Mouse (Mus musculus) limb, embryonic 15.5 days (tissue): ENCODE results near the gene Gga3. TPM values are rescaled to one million over a fixed set of nuclear protein-coding genes. Genes with fewer than 3 reads are reported as not detected.

ENCODE experiments used
- ATAC-seq: fragments of 200-750 bp; cut with Nextera tagmentation; 2 replicates; pipeline ENCODE4 v1.8.0; 2017; ENCODE audit warnings: low read depth, moderate TSS enrichment; ENCODE audit not compliant: insufficient number of reproducible peaks, low FRiP score, low TSS enrichment
- H3K27ac ChIP-seq: fragments of 300-500 bp; sonication (generic); 2 replicates; pipeline ENCODE4 v1.5.1; 2015; ENCODE audit warnings: moderate library complexity, mild to moderate bottlenecking, inconsistent platforms
- H3K27me3 ChIP-seq: fragments of 300-500 bp; sonication (generic); 2 replicates; pipeline ENCODE4 v1.6.1; 2015; ENCODE audit warnings: inconsistent platforms
- H3K36me3 ChIP-seq: fragments of 300-500 bp; sonication (generic); 2 replicates; pipeline ENCODE4 v1.6.1; 2015; ENCODE audit warnings: inconsistent platforms
- H3K4me1 ChIP-seq: fragments of 300-500 bp; sonication (generic); 2 replicates; pipeline ENCODE4 v1.6.1; 2015; ENCODE audit warnings: inconsistent platforms
- H3K4me2 ChIP-seq: fragments of 300-500 bp; sonication (generic); 2 replicates; pipeline ENCODE4 v1.6.1; 2015; ENCODE audit warnings: mild to moderate bottlenecking, inconsistent platforms
- H3K4me3 ChIP-seq: fragments of 300-500 bp; sonication (generic); 2 replicates; pipeline ENCODE4 v1.5.1; 2015; ENCODE audit warnings: mild to moderate bottlenecking, inconsistent platforms
- H3K9ac ChIP-seq: fragments of 300-500 bp; sonication (generic); 2 replicates; pipeline ENCODE4 v1.6.1; 2015; ENCODE audit warnings: inconsistent platforms
- H3K9me3 ChIP-seq: fragments of 300-500 bp; sonication (generic); 2 replicates; pipeline ENCODE4 v1.6.1; 2016; ENCODE audit warnings: inconsistent platforms
- WGBS: fragments of 180-500 bp; shearing (Covaris S2); methylation state at CpG from one replicate; pipeline ENCODE4 v1.1.7; 2015; 5-methylcytosine and 5-hydroxymethylcytosine counted together
- polyA plus RNA-seq: library from polyadenylated mRNA; unstranded; fragments of >200 nt; fragmentation: Nextera tagmentation; extraction: Ambion mirVana; gene quantifications from 2 replicates; pipeline ENCODE4 v1.2.1, GENCODE M21; 2015

The Gga3 gene
- polyA plus RNA-seq, 1 experiment from 2014 or later: 17.5 TPM

DNA sequence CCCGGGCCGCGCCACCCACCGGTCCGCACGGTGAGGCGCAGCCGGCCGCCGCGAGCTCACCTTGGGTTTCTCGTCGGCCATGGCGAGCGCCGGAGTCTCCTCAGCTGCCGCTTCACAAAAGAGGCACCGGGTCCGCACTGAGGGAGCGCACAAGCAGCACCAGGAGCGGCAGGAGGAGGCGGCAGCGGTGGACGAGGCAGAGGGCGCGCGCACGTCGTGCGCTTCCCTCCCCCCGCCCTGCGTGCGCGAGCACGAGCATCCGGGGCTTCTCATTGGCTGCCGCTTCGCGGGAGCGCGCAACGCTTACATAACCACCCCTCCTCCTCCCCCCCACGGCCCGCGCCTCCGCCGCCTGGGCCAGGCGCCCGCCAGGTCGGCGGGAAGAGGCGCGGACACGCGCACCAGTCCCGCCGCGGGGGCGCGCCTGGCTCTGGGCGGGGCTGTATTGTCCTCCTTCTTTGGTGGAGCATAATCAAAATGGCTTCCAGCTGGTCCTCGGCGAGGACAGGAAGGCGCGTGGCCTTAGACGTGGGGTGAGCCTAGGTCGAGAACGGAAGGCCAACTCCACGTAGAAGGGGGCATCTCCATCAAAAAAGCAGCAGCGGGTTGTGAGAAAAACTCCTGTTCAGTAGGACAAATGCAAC, 67.7 kb downstream of the Gga3 start, which contains the start of gene Sumo2:
TSS of gene Sumo2 (minus strand) at position 239 of the 644 bp plus-strand sequence.
- Histone ChIP-seq H3K4me2 (peak within 1 kb of the TSS; percentile 55), H3K9me3 (no peaks in the 10 kb centered on the region), H3K27ac (peak within 1 kb of the TSS; percentile 100), H3K4me1 (peaks cover 12% of the 10 kb centered on the region), H3K9ac (peak within 1 kb of the TSS; percentile 97), H3K36me3 (peaks cover 28% of the 10 kb centered on the region), H3K4me3 (peak within 1 kb of the TSS; percentile 61), H3K27me3 (no peaks in the 10 kb centered on the region)
- ATAC-seq: peak; percentile 85
- 2% methylated on average over 55 of the region's 70 CpGs for WGBS

DNA sequence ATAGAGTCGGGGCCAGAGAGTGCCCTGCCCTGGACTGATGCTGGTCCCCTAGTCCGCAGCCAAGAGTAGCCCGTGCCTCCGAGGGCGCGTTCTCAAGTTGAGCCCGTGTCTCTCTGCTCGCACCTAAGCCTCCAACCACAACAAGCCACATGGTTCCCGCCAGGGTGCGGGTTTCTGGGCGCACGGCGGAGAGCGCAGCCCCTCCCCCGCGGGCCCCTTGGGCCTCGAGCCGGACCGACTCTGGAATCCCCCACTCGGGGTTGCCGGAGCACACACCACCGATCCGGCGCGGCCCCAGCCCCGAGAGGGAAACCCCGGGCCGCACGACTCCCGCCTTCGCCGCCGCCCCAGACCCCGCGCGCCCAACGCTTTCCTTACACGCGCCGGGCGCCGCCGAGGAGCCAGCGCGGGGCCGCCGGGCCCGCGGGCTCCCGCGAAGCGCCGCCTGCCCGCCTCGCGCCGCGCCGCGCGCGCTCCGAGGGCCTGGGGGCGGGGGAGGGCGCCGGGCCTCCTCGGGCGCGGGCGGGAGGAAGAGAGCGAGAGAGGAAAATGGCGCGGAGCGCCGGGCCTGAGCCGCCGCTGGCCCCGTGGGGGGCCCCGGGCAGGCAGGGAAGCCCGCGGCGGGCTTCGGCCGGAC, 68.3 kb downstream of the Gga3 start:
- Histone ChIP-seq H3K27ac (peak overlapping the region; percentile 100), H3K4me1 (peaks cover 12% of the 10 kb centered on the region), H3K4me2 (peak overlapping the region; percentile 55), H3K27me3 (no peaks in the 10 kb centered on the region), H3K36me3 (peaks cover 30% of the 10 kb centered on the region), H3K9me3 (no peaks in the 10 kb centered on the region), H3K4me3 (peak overlapping the region; percentile 61), H3K9ac (peak overlapping the region; percentile 97)
- under 1% methylated on average over 81 of the region's 84 CpGs for WGBS
- ATAC-seq: peak; percentile 80

- H3K27me3 ChIP-seq: no peaks in the 10 kb centered on the region
- H3K4me1 ChIP-seq: peaks cover 12% of the 10 kb centered on the region
- no peaks in the 10 kb centered on the region for H3K9me3 ChIP-seq
- peak overlapping the region; percentile 55 for H3K4me2 ChIP-seq
- ATAC-seq: no peak
- H3K4me3 ChIP-seq: peak overlapping the region; percentile 61
- peak overlapping the region; percentile 100 for H3K27ac ChIP-seq
- H3K9ac ChIP-seq: peak overlapping the region; percentile 97
- WGBS: 4% methylated on average over 11 of the region's 11 CpGs
- H3K36me3 ChIP-seq: peaks cover 36% of the 10 kb centered on the region
Observed at GRCm38 (mm10) chr11:115534759-115535371, 69.0 kb downstream of the Gga3 start.

Other genes starting within 250 kb of the Gga3 start
- 3.8 and 3.9 TPM in 2 replicates for gene Hid1, start 236.3 kb downstream of the Gga3 start, polyA plus RNA-seq
- 9.2 and 10.8 TPM in 2 replicates for gene Cdr2l, start 222.1 kb downstream of the Gga3 start, polyA plus RNA-seq
- 141 and 142 TPM in 2 replicates for gene Mrpl58, start 200.3 kb downstream of the Gga3 start, polyA plus RNA-seq
- gene Atp5h, start 184.1 kb downstream of the Gga3 start, polyA plus RNA-seq: 766 and 816 TPM in 2 replicates
- 9.9 and 15.1 TPM in 2 replicates for gene Kctd2, start 183.9 kb downstream of the Gga3 start, polyA plus RNA-seq
- not detected in 2 replicates for gene Trim80, start 163.5 kb downstream of the Gga3 start, polyA plus RNA-seq
- not detected in 2 replicates for gene Slc16a5, start 141.6 kb downstream of the Gga3 start, polyA plus RNA-seq
- gene Armc7, start 128.4 kb downstream of the Gga3 start, polyA plus RNA-seq: 7.2 and 7.8 TPM in 2 replicates
- gene Nt5c, start 112.2 kb downstream of the Gga3 start, polyA plus RNA-seq: 81.6 and 82.1 TPM in 2 replicates
- 495 and 589 TPM in 2 replicates for gene Jpt1, start 89.7 kb downstream of the Gga3 start, polyA plus RNA-seq
- gene Sumo2, start 67.8 kb downstream of the Gga3 start, polyA plus RNA-seq: 765 and 837 TPM in 2 replicates
- 140 and 146 TPM in 2 replicates for gene Nup85, start 39.6 kb downstream of the Gga3 start, polyA plus RNA-seq
- gene Mrps7, start 126 bp downstream of the Gga3 start, polyA plus RNA-seq: 88.2 and 90.9 TPM in 2 replicates
- 27.6 and 29.1 TPM in 2 replicates for gene Mif4gd, start 8.9 kb upstream of the Gga3 start, polyA plus RNA-seq
- gene Slc25a19, start 24.2 kb upstream of the Gga3 start, polyA plus RNA-seq: 24.0 and 24.7 TPM in 2 replicates
- 87.7 and 93.9 TPM in 2 replicates for gene Grb2, start 104.5 kb upstream of the Gga3 start, polyA plus RNA-seq
- gene Tmem94, start 161.4 kb upstream of the Gga3 start, polyA plus RNA-seq: 23.6 and 28.1 TPM in 2 replicates
- gene Caskin2, start 209.6 kb upstream of the Gga3 start, polyA plus RNA-seq: 16.5 and 17.9 TPM in 2 replicates
- gene Tsen54, start 210.7 kb upstream of the Gga3 start, polyA plus RNA-seq: 29.5 and 31.3 TPM in 2 replicates
- gene Llgl2, start 220.0 kb upstream of the Gga3 start, polyA plus RNA-seq: 22.4 and 23.1 TPM in 2 replicates